Mouse (Mus musculus): ENCODE data around the gene Neil3. TPM values are rescaled to one million over a fixed set of nuclear protein-coding genes. Genes with fewer than 3 reads are reported as not detected.

Gene Neil3
- polyA plus RNA-seq (2014; fragmentation: Nextera tagmentation; extraction: Ambion mirVana) = 29.1 and 36.3 TPM in 2 replicates

DNA sequence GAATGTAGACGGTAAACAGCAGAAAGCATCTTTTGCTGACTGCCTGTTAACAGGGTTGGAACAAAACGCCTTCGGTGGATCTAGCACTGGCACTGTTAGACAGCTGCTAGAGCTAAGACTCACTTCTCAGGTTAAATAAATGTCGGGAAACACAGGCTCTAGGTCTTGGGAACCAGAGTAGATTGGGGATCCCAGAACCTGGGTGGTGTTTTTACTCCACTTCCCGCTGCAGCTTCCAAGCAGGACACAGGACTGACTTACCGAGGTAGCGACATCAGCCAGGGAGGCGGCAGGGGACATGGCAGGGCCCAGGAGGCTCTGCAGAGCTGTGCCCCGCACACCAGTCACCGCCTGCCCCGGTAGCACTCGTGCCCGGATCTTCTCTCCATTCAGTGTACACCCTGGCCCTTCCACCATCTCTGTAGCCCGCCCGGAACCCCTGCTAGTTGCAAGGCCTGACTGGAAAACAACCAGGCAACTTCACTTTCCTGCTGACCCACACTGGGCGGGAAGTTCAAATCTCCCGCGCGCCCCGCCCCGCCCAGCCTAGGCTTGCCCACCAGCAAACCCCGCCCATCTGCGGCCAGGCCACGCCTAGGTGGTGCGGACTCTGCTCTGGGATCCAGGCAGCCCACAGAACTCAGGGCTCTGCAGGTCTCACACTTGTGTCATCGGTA is at the start of gene Neil3:
TSS of gene Neil3 (minus strand) at position 571 of the 677 bp plus-strand sequence.
- peak; percentile 98 for ATAC-seq (ENCODE audit: insufficient number of reproducible peaks, insufficient read depth, low FRiP score, low read depth)
- peak within 1 kb of the TSS; percentile 78 for H3K4me2 ChIP-seq (replicated peaks; ENCODE audit: low read depth, low read length)
- WGBS = 1% methylated on average over 26 of the region's 26 CpGs
- no peaks in the 10 kb centered on the region for H3K9me3 ChIP-seq (ENCODE audit: control insufficient read depth, low read depth, low read length)
- no peaks in the 10 kb centered on the region for H3K27me3 ChIP-seq (ENCODE audit: control insufficient read depth, insufficient read depth, low read length)
- H3K4me1 ChIP-seq (ENCODE audit: control insufficient read depth, insufficient read depth, low read length) = 0 out of 2 replicates have a peak, but pooled peaks cover 6% of the 10 kb centered on the region
- H3K9ac ChIP-seq (replicated peaks; ENCODE audit: low read depth, low read length) = peak within 1 kb of the TSS; percentile 45
- H3K27ac ChIP-seq (ENCODE audit: low read length) = no peak within 1 kb of the TSS
- no peaks in the 10 kb centered on the region for H3K36me3 ChIP-seq (ENCODE audit: control insufficient read depth, insufficient read depth, low read length)
- peak within 1 kb of the TSS; percentile 61 for H3K4me3 ChIP-seq (ENCODE audit: low read depth, low read length)

GRCm38 (mm10) chr8:53680846-53681245 is 42.0 kb upstream of the Neil3 start:
- Histone ChIP-seq H3K9me3 (ENCODE audit: control insufficient read depth, low read depth, low read length) (no peaks in the 10 kb centered on the region), H3K27ac (ENCODE audit: low read length) (no peak overlapping the region), H3K27me3 (ENCODE audit: control insufficient read depth, insufficient read depth, low read length) (no peaks in the 10 kb centered on the region), H3K4me1 (ENCODE audit: control insufficient read depth, insufficient read depth, low read length) (no peaks in the 10 kb centered on the region), H3K36me3 (ENCODE audit: control insufficient read depth, insufficient read depth, low read length) (no peaks in the 10 kb centered on the region), H3K4me3 (ENCODE audit: low read depth, low read length) (no peak overlapping the region), H3K9ac (replicated peaks; ENCODE audit: low read depth, low read length) (no peak overlapping the region), H3K4me2 (replicated peaks; ENCODE audit: low read depth, low read length) (no peak overlapping the region)
- 15% methylated on average over 12 of the region's 12 CpGs for WGBS
- ATAC-seq (ENCODE audit: insufficient number of reproducible peaks, insufficient read depth, low FRiP score, low read depth) = 0 out of 2 replicates have a peak, but pooled peaks have one; percentile 58

- WGBS = 36% methylated on average over 4 of the region's 4 CpGs
- no peaks in the 10 kb centered on the region for H3K4me1 ChIP-seq (ENCODE audit: control insufficient read depth, insufficient read depth, low read length)
- no peak for ATAC-seq (ENCODE audit: insufficient number of reproducible peaks, insufficient read depth, low FRiP score, low read depth)
Measured at GRCm38 (mm10) chr8:53663946-53664345, 25.1 kb upstream of the Neil3 start.

GRCm38 (mm10) chr8:53661436-53661835 is 22.6 kb upstream of the Neil3 start:
- Histone ChIP-seq H3K4me3 (ENCODE audit: low read depth, low read length) (no peak overlapping the region), H3K4me2 (replicated peaks; ENCODE audit: low read depth, low read length) (no peak overlapping the region), H3K27ac (ENCODE audit: low read length) (no peak overlapping the region), H3K9me3 (ENCODE audit: control insufficient read depth, low read depth, low read length) (no peaks in the 10 kb centered on the region), H3K27me3 (ENCODE audit: control insufficient read depth, insufficient read depth, low read length) (no peaks in the 10 kb centered on the region), H3K9ac (replicated peaks; ENCODE audit: low read depth, low read length) (no peak overlapping the region), H3K36me3 (ENCODE audit: control insufficient read depth, insufficient read depth, low read length) (no peaks in the 10 kb centered on the region), H3K4me1 (ENCODE audit: control insufficient read depth, insufficient read depth, low read length) (no peaks in the 10 kb centered on the region)
- ATAC-seq (ENCODE audit: insufficient number of reproducible peaks, insufficient read depth, low FRiP score, low read depth) = no peak
- WGBS = 69% methylated on average over 3 of the region's 3 CpGs

More at GRCm38 (mm10) chr8:53663946-53664345, 25.1 kb upstream of the Neil3 start:
- Histone ChIP-seq H3K27me3 (ENCODE audit: control insufficient read depth, insufficient read depth, low read length) (no peaks in the 10 kb centered on the region), H3K9ac (replicated peaks; ENCODE audit: low read depth, low read length) (no peak overlapping the region), H3K36me3 (ENCODE audit: control insufficient read depth, insufficient read depth, low read length) (no peaks in the 10 kb centered on the region), H3K9me3 (ENCODE audit: control insufficient read depth, low read depth, low read length) (no peaks in the 10 kb centered on the region), H3K27ac (ENCODE audit: low read length) (no peak overlapping the region), H3K4me2 (replicated peaks; ENCODE audit: low read depth, low read length) (no peak overlapping the region), H3K4me3 (ENCODE audit: low read depth, low read length) (no peak overlapping the region)

DNA sequence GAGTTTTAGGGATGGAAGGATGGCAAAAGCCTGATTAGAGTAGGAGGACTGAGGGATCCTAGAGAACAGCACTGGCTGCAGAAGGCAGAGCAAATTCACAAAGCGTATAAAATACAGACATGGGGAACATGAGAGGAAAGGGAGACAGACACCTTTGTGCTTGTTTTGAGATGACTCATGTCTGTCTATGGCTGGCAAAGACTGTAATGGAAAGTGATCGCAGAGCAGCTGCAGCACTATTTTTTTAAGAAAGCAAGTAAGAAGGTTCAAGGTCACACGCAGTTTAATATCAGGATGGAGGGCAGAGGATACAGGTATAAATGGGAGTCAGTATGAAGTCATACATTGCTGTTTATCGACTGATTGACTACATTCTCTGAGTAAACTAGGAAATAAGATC is 8.2 kb downstream of the Neil3 start:
- Histone ChIP-seq H3K9me3 (ENCODE audit: control insufficient read depth, low read depth, low read length) (peaks cover 6% of the 10 kb centered on the region; the same call in 1 of the 2 replicates), H3K9ac (replicated peaks; ENCODE audit: low read depth, low read length) (no peak overlapping the region), H3K27ac (ENCODE audit: low read length) (no peak overlapping the region), H3K4me1 (ENCODE audit: control insufficient read depth, insufficient read depth, low read length) (no peaks in the 10 kb centered on the region), H3K4me2 (replicated peaks; ENCODE audit: low read depth, low read length) (no peak overlapping the region), H3K36me3 (ENCODE audit: control insufficient read depth, insufficient read depth, low read length) (no peaks in the 10 kb centered on the region), H3K4me3 (ENCODE audit: low read depth, low read length) (no peak overlapping the region), H3K27me3 (ENCODE audit: control insufficient read depth, insufficient read depth, low read length) (no peaks in the 10 kb centered on the region)
- ATAC-seq (ENCODE audit: insufficient number of reproducible peaks, insufficient read depth, low FRiP score, low read depth) = no peak
- 83% methylated on average over 4 of the region's 4 CpGs for WGBS

- no peak for ATAC-seq (ENCODE audit: insufficient number of reproducible peaks, insufficient read depth, low FRiP score, low read depth)
- Histone ChIP-seq H3K4me1 (ENCODE audit: control insufficient read depth, insufficient read depth, low read length) (no peaks in the 10 kb centered on the region), H3K36me3 (ENCODE audit: control insufficient read depth, insufficient read depth, low read length) (no peaks in the 10 kb centered on the region), H3K9me3 (ENCODE audit: control insufficient read depth, low read depth, low read length) (peaks cover 6% of the 10 kb centered on the region; the same call in 1 of the 2 replicates), H3K9ac (replicated peaks; ENCODE audit: low read depth, low read length) (no peak overlapping the region), H3K27ac (ENCODE audit: low read length) (no peak overlapping the region), H3K4me3 (ENCODE audit: low read depth, low read length) (no peak overlapping the region), H3K4me2 (replicated peaks; ENCODE audit: low read depth, low read length) (no peak overlapping the region), H3K27me3 (ENCODE audit: control insufficient read depth, insufficient read depth, low read length) (no peaks in the 10 kb centered on the region)
- WGBS = 91% methylated on average over 4 of the region's 4 CpGs
Measured at GRCm38 (mm10) chr8:53628864-53629415, 9.9 kb downstream of the Neil3 start.

- no peak overlapping the region for H3K4me2 ChIP-seq (replicated peaks; ENCODE audit: low read depth, low read length)
- H3K4me1 ChIP-seq (ENCODE audit: control insufficient read depth, insufficient read depth, low read length) = no peaks in the 10 kb centered on the region
- H3K36me3 ChIP-seq (ENCODE audit: control insufficient read depth, insufficient read depth, low read length) = no peaks in the 10 kb centered on the region
- peaks cover 6% of the 10 kb centered on the region; the same call in 1 of the 2 replicates for H3K9me3 ChIP-seq (ENCODE audit: control insufficient read depth, low read depth, low read length)
- WGBS = 72% methylated on average over 3 of the region's 3 CpGs
- ATAC-seq (ENCODE audit: insufficient number of reproducible peaks, insufficient read depth, low FRiP score, low read depth) = no peak
- no peak overlapping the region for H3K4me3 ChIP-seq (ENCODE audit: low read depth, low read length)
- H3K27me3 ChIP-seq (ENCODE audit: control insufficient read depth, insufficient read depth, low read length) = no peaks in the 10 kb centered on the region
- no peak overlapping the region for H3K27ac ChIP-seq (ENCODE audit: low read length)
- no peak overlapping the region for H3K9ac ChIP-seq (replicated peaks; ENCODE audit: low read depth, low read length)
Measured at GRCm38 (mm10) chr8:53623425-53623824, 15.4 kb downstream of the Neil3 start.

- no peaks in the 10 kb centered on the region for H3K27me3 ChIP-seq (ENCODE audit: control insufficient read depth, insufficient read depth, low read length)
- no peaks in the 10 kb centered on the region for H3K9me3 ChIP-seq (ENCODE audit: control insufficient read depth, low read depth, low read length)
- no peak overlapping the region for H3K9ac ChIP-seq (replicated peaks; ENCODE audit: low read depth, low read length)
- H3K4me2 ChIP-seq (replicated peaks; ENCODE audit: low read depth, low read length) = no peak overlapping the region
- WGBS = 94% methylated on average over 3 of the region's 3 CpGs
- no peak for ATAC-seq (ENCODE audit: insufficient number of reproducible peaks, insufficient read depth, low FRiP score, low read depth)
- no peak overlapping the region for H3K4me3 ChIP-seq (ENCODE audit: low read depth, low read length)
- no peaks in the 10 kb centered on the region for H3K4me1 ChIP-seq (ENCODE audit: control insufficient read depth, insufficient read depth, low read length)
- H3K27ac ChIP-seq (ENCODE audit: low read length) = no peak overlapping the region
- no peaks in the 10 kb centered on the region for H3K36me3 ChIP-seq (ENCODE audit: control insufficient read depth, insufficient read depth, low read length)
Measured at GRCm38 (mm10) chr8:53619196-53619595, 19.7 kb downstream of the Neil3 start.

Measured in stomach, embryonic 14.5 days (tissue).